Mouse (Mus musculus): ENCODE measurements around the gene Olfr452.

Gene Olfr452

DNA sequence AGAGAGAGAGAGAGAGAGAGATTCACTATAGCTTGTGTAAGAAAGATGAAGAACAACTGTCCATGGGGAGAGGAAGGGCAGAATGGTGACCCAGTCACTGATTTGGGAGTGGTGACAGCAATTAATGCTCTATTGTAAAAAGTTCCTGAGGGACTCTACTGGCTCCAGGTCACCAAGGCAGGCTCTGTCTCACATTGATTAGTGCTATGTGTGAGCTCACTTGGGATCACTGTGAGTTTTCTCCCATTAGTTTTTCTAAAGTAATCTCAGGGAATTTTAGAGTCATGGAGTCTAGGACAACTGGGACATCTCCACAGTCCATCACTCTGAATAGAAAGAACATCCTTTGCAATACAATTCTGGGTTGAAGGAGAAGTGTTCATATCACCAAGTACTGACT is at the start of gene Olfr452:
Gene Olfr452, plus strand, starts transcription at position 301 of the 400 bp plus-strand sequence.
- no peak for DNase-seq (ENCODE audit: low read depth)

DNA sequence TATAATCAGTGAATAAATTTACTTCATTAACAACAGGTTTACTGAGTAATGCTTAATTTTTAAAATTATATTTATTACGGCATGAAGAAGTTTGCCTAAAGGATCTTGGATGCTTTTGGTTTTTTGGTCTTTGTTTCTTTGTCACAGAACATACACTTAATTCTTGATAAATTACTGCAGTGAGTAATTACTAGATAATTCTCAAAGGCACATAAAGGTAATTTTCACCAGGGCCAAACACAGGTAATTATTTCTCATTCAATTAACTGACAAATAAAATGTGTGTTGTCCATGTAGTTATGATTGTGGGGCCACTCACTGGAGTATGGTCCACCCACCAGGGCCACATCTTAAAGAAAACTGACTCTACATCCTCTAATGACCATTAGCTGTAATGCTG is 45.8 kb upstream of the Olfr452 start, which contains the start of gene Olfr453:
Gene Olfr453, plus strand, starts transcription at position 301 of the 400 bp plus-strand sequence.
- DNase-seq (ENCODE audit: low read depth), result no peak

DNA sequence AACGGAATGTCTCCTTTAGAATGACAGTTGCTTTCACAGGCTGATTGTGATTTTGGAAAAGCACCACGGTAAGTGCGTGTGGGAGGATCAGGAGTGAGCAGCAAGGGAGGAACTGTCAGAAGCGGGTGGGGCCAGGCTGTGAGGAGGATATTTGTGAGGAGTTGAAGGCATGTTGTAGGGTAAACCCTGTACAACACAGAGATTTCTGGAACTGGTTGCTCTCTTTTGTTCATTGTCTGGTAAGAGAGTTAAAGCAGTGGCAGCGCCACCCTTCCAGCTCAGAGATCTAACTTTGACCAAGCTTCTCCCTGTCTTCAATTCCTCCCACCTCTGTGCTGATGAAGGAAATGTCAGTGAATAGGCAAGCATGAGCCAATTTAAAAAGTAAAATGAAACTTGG is 42.6 kb upstream of the Olfr452 start:
- DNase-seq (ENCODE audit: low read depth), result no peak

DNA sequence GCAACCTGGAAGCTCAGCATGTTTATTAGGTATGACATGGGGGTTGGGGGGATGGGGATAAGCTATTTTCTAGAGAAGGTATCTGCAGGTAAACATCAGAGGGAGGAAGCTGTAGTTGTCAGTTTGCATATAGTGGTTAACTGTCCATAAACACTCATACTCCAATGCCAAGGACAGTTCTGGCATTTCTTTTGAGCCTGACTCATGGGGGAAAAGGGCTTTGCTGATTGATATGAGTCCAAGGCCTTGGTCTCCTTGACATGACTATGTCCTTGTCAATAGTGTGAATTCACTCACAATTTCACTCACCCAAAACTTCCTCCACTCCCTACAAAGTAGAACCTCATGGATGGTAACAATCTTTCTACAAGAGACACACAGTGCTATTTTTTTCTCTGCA is 37.0 kb upstream of the Olfr452 start:
- DNase-seq (ENCODE audit: low read depth), result no peak

DNA sequence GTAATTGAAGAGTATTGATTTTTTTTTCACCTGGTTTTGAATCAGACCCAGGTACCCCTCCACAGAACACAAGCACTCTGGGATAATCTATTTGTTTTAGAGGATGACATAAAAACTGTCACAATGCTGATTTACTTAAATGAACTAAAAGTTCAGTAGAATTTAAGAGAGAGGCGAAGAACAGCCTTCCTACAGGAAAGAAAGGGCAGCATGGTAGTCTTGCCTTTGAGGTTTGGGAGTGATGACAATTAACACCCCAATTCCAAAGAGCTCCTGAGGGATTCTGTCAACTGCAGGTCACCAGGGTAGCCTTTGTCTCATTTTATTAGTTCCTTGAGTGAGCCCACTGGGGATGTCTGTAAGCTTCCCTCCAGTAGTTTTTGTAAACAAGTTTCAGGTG is 28.8 kb upstream of the Olfr452 start, which contains the start of gene Olfr38:
Gene Olfr38, plus strand, starts transcription at position 301 of the 400 bp plus-strand sequence.
- no peak for DNase-seq (ENCODE audit: low read depth)

DNA sequence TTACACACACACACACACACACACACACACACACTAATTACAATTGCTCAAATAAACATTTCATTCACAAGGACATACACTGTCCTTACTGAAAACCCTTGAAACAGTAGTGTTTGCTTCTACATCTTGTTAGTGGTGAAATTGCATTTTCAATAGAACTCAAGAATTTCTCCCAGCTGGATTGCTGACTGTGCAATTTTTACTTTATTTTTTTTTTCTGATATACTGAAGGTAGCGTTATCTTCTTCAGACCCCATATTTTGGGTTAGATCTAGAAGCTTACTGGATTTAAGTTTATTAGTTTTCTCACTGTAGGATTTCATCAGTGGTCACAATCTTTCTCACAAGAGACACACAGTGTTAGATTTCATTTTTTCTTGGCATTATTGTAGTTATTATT is 7.8 kb upstream of the Olfr452 start:
- DNase-seq (ENCODE audit: low read depth), result no peak

DNA sequence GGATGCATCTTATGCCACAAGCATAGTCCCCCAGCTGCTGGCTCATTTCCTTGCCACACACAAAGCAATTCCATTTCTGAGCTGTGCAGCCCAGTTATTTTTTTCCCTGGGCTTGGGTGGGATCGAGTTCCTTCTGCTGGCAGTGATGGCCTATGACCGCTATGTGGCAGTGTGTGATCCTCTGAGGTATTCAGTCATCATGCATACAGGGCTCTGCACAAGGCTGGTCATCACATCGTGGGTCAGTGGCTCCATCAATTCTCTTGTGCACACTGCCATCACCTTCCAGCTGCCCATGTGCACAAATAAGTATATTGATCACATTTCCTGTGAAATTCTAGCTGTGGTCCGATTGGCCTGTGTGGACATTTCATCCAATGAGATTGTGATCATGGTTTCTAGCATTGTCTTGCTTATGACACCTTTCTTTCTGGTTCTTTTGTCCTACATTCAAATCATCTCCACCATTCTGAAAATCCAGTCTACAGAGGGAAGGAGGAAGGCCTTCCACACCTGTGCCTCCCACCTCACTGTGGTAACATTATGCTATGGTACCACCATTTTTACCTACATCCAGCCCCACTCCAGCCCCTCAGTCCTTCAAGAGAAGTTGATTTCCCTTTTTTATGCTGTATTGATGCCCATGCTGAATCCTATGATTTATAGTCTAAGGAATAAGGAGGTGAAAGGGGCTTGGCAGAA is 5.5 kb downstream of the Olfr452 start:
- no peak for DNase-seq (ENCODE audit: low read depth)

DNA sequence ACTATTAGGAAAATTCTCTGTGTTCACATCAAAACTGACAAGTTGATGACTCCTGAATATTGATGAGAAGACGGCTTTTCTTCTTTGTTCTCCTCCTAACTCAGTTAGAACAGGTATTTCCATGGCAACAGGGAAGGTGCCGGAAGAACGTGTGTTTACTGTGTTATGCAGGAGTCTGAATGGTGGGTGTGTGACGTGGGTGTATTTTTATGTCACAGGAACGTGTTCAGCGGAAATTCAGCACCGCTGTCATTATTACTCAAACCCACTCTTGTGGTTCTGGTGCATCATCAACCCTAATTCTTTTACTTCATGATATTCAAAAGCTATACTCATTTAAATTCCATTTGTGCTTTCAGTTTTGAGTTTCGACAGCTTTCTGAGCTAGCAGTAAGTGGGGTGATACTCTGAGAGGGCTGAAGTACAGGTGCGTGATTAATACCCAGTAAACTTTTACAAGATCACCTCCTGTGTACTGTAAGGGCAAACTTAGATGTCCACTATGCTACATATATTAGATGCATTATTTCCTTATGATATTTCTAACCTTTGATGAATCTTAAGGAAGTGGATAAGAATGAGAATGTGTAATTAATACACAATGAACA is 6.2 kb downstream of the Olfr452 start:
- no peak for DNase-seq (ENCODE audit: low read depth)

DNA sequence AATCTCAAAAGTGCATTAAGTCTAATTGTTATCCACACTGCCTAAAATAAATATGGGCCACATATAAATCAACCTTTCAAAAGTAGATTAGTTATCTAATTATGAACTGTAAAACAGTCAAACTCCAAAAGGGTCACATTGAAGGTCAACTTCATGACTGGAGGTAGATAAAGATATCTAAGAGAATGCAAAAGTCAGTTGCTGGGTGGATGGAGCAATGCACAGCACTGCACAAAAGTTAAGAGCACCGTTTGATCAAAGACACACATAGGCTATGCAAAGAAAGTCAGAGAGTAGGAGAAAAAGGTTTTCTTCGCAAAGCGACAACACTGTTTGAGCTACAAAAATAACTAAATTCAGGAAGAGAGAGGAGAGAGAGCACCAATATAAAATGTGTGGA is 10.1 kb downstream of the Olfr452 start:
- DNase-seq (ENCODE audit: low read depth), result no peak

DNA sequence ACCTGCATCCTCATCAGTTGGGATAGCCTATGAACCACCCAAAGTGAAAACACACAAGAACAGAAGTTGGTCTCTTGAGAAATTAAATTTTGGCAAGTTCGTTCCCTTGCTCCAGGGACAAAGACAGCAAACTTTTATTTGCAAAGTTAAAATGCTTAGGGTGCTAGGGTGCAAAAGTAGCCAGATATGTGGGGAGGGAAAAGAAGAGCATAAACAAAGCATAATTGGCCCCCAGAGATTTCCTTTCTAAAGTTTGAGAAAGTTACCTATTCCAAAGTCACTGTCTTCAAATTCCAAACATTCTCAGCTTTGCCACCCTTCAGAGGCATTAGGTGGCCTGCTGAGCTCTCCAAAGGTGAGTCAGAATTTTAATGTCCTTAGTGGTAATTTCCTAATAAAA is 26.7 kb downstream of the Olfr452 start, which contains the start of gene Olfr450:
Gene Olfr450, plus strand, starts transcription at position 301 of the 400 bp plus-strand sequence.
- DNase-seq (ENCODE audit: low read depth), result no peak

DNA sequence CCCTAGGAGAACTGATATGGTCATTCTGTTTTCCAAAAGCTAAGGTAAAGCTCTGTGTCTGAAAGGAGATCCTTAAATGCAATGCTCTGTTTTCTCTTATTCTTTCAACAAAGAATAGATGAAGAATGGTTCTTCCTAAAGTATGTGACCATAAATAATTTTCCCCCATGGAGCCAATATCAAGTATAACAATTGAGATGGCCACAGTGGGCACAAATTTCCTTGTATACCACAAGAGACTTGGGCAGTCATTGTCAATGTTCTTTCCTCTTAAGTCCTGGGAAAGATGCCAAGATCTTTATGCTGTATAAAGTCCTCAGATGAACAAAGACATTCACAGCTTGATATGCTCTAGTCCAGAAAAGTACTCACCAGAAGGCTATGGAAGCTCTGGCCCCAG is 49.2 kb downstream of the Olfr452 start, which contains the start of gene Olfr449:
Gene Olfr449, plus strand, starts transcription at position 301 of the 400 bp plus-strand sequence.
- DNase-seq (ENCODE audit: low read depth), result no peak
